Mouse (Mus musculus): Measurements from ENCODE around the gene Sphk1.

The Sphk1 gene

GRCm38 (mm10) chr11:116538142-116538735 is 7.5 kb downstream of the Sphk1 start:
- no peak for DNase-seq (ENCODE audit: low read depth)

- no peak for DNase-seq (ENCODE audit: low read depth)
These were observed 10.5 kb downstream of the Sphk1 start for GRCm38 (mm10) chr11:116541183-116541582.

- no peak for DNase-seq (ENCODE audit: low read depth)
These were observed 12.4 kb downstream of the Sphk1 start for GRCm38 (mm10) chr11:116543110-116543509.

- no peak for DNase-seq (ENCODE audit: low read depth)
These were observed 16.8 kb downstream of the Sphk1 start for GRCm38 (mm10) chr11:116547296-116548060.

- DNase-seq (ENCODE audit: low read depth): no peak
These were observed 18.1 kb downstream of the Sphk1 start for GRCm38 (mm10) chr11:116548780-116549179.

GRCm38 (mm10) chr11:116549273-116550038 is 18.7 kb downstream of the Sphk1 start:
- DNase-seq (ENCODE audit: low read depth): no peak

- DNase-seq (ENCODE audit: low read depth): no peak
These were observed 20.0 kb downstream of the Sphk1 start for GRCm38 (mm10) chr11:116550748-116551147.

- DNase-seq (ENCODE audit: low read depth): no peak
These were observed 21.5 kb downstream of the Sphk1 start for GRCm38 (mm10) chr11:116552194-116552593.

GRCm38 (mm10) chr11:116554171-116554878 is 23.6 kb downstream of the Sphk1 start:
- peak; percentile 75 for DNase-seq (ENCODE audit: low read depth)

GRCm38 (mm10) chr11:116555572-116555971 is 24.8 kb downstream of the Sphk1 start:
- DNase-seq (ENCODE audit: low read depth): no peak

GRCm38 (mm10) chr11:116556308-116556707 is 25.6 kb downstream of the Sphk1 start:
- DNase-seq (ENCODE audit: low read depth): no peak

GRCm38 (mm10) chr11:116565283-116566041 is 34.7 kb downstream of the Sphk1 start:
- no peak for DNase-seq (ENCODE audit: low read depth)

- no peak for DNase-seq (ENCODE audit: low read depth)
These were observed 36.8 kb downstream of the Sphk1 start for GRCm38 (mm10) chr11:116567531-116567930.

GRCm38 (mm10) chr11:116570821-116571220 is 40.1 kb downstream of the Sphk1 start:
- no peak for DNase-seq (ENCODE audit: low read depth)

- no peak for DNase-seq (ENCODE audit: low read depth)
These were observed 41.3 kb downstream of the Sphk1 start for GRCm38 (mm10) chr11:116571767-116572679.

- no peak for DNase-seq (ENCODE audit: low read depth)
These were observed 42.2 kb downstream of the Sphk1 start for GRCm38 (mm10) chr11:116572756-116573543.

- DNase-seq (ENCODE audit: low read depth): no peak
These were observed 43.8 kb downstream of the Sphk1 start for GRCm38 (mm10) chr11:116574486-116574885.

- no peak for DNase-seq (ENCODE audit: low read depth)
These were observed 44.3 kb downstream of the Sphk1 start for GRCm38 (mm10) chr11:116574982-116575381.

- DNase-seq (ENCODE audit: low read depth): no peak
These were observed 44.7 kb downstream of the Sphk1 start for GRCm38 (mm10) chr11:116575396-116575795.

GRCm38 (mm10) chr11:116579280-116579679 is 48.6 kb downstream of the Sphk1 start:
- DNase-seq (ENCODE audit: low read depth): no peak

All from naive thymus-derived CD4-positive, alpha-beta T cell, adult 2 months (primary cell).